Mouse (Mus musculus) heart, postnatal 0 days (tissue): ENCODE results near the gene Cep104. TPM values are rescaled to one million over a fixed set of nuclear protein-coding genes. Genes with fewer than 3 reads are reported as not detected.
A peak's percentile ranks its signal among the peaks of the same experiment; 100 is the strongest.

Source experiments
- ATAC-seq: fragments of 200-750 bp; cut with Nextera tagmentation; 2 replicates; pipeline ENCODE4 v1.8.0; 2017; ENCODE audit warnings: low read depth, moderate number of reproducible peaks, moderate library complexity; ENCODE audit not compliant: insufficient read depth
- DNase-seq: peaks from one replicate; pipeline ENCODE4 v3.0.0-alpha.2; 2016; ENCODE audit warnings: low spot score
- H3K27ac ChIP-seq: fragments of 300-500 bp; sonication (generic); 2 replicates; pipeline ENCODE4 v1.5.1; 2014; ENCODE audit warnings: low read depth, mild to moderate bottlenecking
- H3K27me3 ChIP-seq: fragments of 300-500 bp; sonication (generic); 2 replicates; pipeline ENCODE4 v1.6.1; 2014; ENCODE audit warnings: low read length, mixed read lengths; ENCODE audit not compliant: control insufficient read depth, insufficient read depth
- H3K36me3 ChIP-seq: fragments of 300-500 bp; sonication (generic); replicated peaks from 2 replicates; pipeline ENCODE4 v1.6.1; 2014; ENCODE audit warnings: low read length, mixed read lengths; ENCODE audit not compliant: control insufficient read depth, insufficient read depth
- H3K4me1 ChIP-seq: fragments of 300-500 bp; sonication (generic); 2 replicates; pipeline ENCODE4 v1.6.1; 2014; ENCODE audit warnings: antibody characterized with exemption; ENCODE audit not compliant: control insufficient read depth, insufficient read depth
- H3K4me2 ChIP-seq: fragments of 300-500 bp; sonication (generic); 2 replicates; pipeline ENCODE4 v1.6.1; 2014; ENCODE audit warnings: low read depth, mild to moderate bottlenecking, low read length, moderate library complexity
- H3K4me3 ChIP-seq: fragments of 300-500 bp; sonication (generic); 2 replicates; pipeline ENCODE4 v1.5.1; 2014; ENCODE audit warnings: low read depth, low read length
- H3K9ac ChIP-seq: fragments of 300-500 bp; sonication (generic); replicated peaks from 2 replicates; pipeline ENCODE4 v1.6.1; 2014; ENCODE audit warnings: low read depth, low read length, mixed read lengths
- H3K9me3 ChIP-seq: fragments of 300-500 bp; sonication (generic); replicated peaks from 2 replicates; pipeline ENCODE4 v1.6.1; 2016; ENCODE audit warnings: low read length; ENCODE audit not compliant: control insufficient read depth
- CTCF ChIP-seq: IDR thresholded peaks from 2 replicates; pipeline ENCODE4 v1.5.1; 2016; ENCODE audit warnings: antibody characterized with exemption, control low read depth, low read depth
- EP300 ChIP-seq: IDR thresholded peaks from 2 replicates; pipeline ENCODE4 v1.6.1; 2016; ENCODE audit warnings: antibody characterized with exemption, low read depth
- WGBS: fragments of 180-500 bp; shearing (Covaris S2); extraction: QIAGEN DNeasy Blood & Tissue Kit; methylation state at CpG from one replicate; pipeline ENCODE4 v1.1.7; 2014; 5-methylcytosine and 5-hydroxymethylcytosine counted together
- polyA plus RNA-seq: library from polyadenylated mRNA; unstranded; fragments of >200 nt; fragmentation: Nextera tagmentation; extraction: Ambion mirVana; gene quantifications from 2 replicates; pipeline ENCODE4 v1.2.1, GENCODE M21; 2015
- total RNA-seq: library from RNA; depleted of rRNA; stranded (reverse); fragments of >200 nt; gene quantifications from 2 replicates; pipeline ENCODE4 v1.2.3, GENCODE M21; 2014; ENCODE audit warnings: low replicate concordance

The Cep104 gene
- total and polyA plus RNA-seq, 2 experiments from 2014 or later = 9.2 to 11.3 TPM

GRCm38 (mm10) chr4:153956569-153957405 lies 18.2 kb upstream of the Cep104 start, which contains the start of gene A430005L14Rik:
TSS of gene A430005L14Rik (plus strand) at chr4:153957237.
- Histone ChIP-seq H3K4me1 (peaks cover 11% of the 10 kb centered on the region; the same call in 1 of the 2 replicates), H3K9ac (peak within 1 kb of the TSS; percentile 88), H3K4me2 (peak within 1 kb of the TSS; percentile 91), H3K27me3 (peaks cover 19% of the 10 kb centered on the region), H3K36me3 (peaks cover 21% of the 10 kb centered on the region), H3K4me3 (peak within 1 kb of the TSS; percentile 83), H3K9me3 (no peaks in the 10 kb centered on the region), H3K27ac (peak within 1 kb of the TSS; percentile 90)
- DNase-seq (peak; percentile 95), ATAC-seq (peak; percentile 97)
- peak; percentile 12 for TF ChIP-seq CTCF
- TF ChIP-seq EP300 = no peak
- WGBS = 3% methylated on average over 65 of the region's 67 CpGs

DNA sequence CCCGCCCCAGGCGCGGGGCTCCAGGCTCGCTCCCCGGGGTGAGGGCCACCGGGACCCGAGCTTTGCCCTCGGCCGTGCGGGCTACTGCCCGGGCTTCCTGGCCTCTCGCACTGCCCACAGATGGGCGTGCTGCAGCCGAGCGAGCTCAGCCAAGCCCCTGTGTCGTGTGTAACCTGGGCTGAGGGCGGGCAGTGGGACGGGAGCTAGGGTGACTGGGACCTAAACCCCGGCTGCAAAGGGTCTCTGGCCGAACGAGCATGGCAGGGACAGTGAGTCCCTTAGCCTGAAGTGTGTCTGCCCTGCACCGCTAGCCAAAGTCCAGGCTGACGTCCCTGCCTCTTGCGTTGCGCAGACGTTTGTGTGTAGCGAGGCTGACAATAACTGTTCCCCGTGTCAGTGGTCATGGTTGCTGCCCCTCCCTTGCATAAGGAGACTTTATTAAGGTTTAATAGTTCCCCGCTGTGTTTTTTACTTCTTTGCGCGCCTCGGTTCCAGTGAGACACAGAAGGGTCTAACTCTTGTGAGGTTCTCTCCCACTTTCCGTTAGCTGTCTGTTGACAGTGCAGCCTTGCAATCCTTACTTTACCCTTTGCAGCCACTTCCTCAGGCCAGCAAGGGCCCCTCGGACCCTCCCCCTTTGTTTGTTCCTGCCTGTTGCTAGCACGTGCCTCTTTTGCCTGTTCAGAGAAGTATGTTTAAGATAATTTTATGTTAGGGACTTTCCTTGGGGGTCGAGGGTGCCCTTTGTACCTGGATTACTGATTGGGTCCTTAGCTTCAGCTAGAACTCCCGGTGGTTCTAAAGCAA lies 17.3 kb upstream of the Cep104 start:
- under 1% methylated on average over 36 of the region's 37 CpGs for WGBS
- Histone ChIP-seq H3K36me3 (peaks cover 30% of the 10 kb centered on the region), H3K4me2 (peak overlapping the region; percentile 91), H3K27ac (peak overlapping the region; percentile 90), H3K9me3 (no peaks in the 10 kb centered on the region), H3K9ac (peak overlapping the region; percentile 88), H3K4me1 (peaks cover 11% of the 10 kb centered on the region; the same call in 1 of the 2 replicates), H3K27me3 (peaks cover 16% of the 10 kb centered on the region), H3K4me3 (peak overlapping the region; percentile 83)
- DNase-seq (peak; percentile 18), ATAC-seq (peak; percentile 66)
- no peak for TF ChIP-seq CTCF
- TF ChIP-seq EP300 = no peak

- peaks cover 66% of the 10 kb centered on the region for H3K36me3 ChIP-seq
- TF ChIP-seq EP300 = no peak
- H3K27me3 ChIP-seq = no peaks in the 10 kb centered on the region
- peaks cover 11% of the 10 kb centered on the region; the same call in 1 of the 2 replicates for H3K4me1 ChIP-seq
- no peak for ATAC-seq
- no peak for DNase-seq
- no peaks in the 10 kb centered on the region for H3K9me3 ChIP-seq
- no peak overlapping the region for H3K27ac ChIP-seq
- H3K4me2 ChIP-seq = no peak overlapping the region
- no peak overlapping the region for H3K4me3 ChIP-seq
- no peak overlapping the region for H3K9ac ChIP-seq
- WGBS = 76% methylated on average over 7 of the region's 7 CpGs
Observed at GRCm38 (mm10) chr4:153962631-153963030, 12.4 kb upstream of the Cep104 start.

GRCm38 (mm10) chr4:153966651-153967050 lies 8.3 kb upstream of the Cep104 start:
- Histone ChIP-seq H3K36me3 (peaks cover 73% of the 10 kb centered on the region), H3K9ac (no peak overlapping the region), H3K4me3 (no peak overlapping the region), H3K4me2 (no peak overlapping the region), H3K27me3 (no peaks in the 10 kb centered on the region), H3K9me3 (no peaks in the 10 kb centered on the region), H3K4me1 (no peaks in the 10 kb centered on the region), H3K27ac (no peak overlapping the region)
- TF ChIP-seq EP300 = no peak
- TF ChIP-seq CTCF = no peak
- ATAC-seq (no peak), DNase-seq (no peak)
- WGBS = 84% methylated on average over 5 of the region's 5 CpGs

DNA sequence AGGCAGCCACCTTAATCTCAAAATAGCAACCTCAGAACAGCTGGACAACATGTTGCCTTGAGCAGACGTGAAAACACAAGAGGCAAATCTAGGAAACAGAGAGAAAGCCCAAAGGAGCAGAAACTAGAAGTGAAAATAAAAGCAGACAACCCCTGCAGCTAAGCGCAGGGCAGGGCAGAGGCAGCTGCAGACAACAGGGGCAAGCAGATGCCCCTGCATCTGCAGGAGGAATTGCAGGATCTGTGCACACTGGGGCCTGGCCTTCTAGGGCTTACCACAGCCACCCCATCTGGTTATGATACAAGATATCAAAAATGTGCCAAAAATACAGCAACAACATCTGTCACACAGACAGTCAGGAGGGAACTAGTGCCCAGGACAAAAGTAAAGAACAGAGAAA lies 7.4 kb upstream of the Cep104 start:
- no peak overlapping the region for H3K4me3 ChIP-seq
- H3K9me3 ChIP-seq = no peaks in the 10 kb centered on the region
- 69% methylated on average over 2 of the region's 2 CpGs for WGBS
- no peak overlapping the region for H3K4me2 ChIP-seq
- H3K4me1 ChIP-seq = no peaks in the 10 kb centered on the region
- TF ChIP-seq CTCF (no peak), EP300 (no peak)
- no peaks in the 10 kb centered on the region for H3K27me3 ChIP-seq
- DNase-seq (no peak), ATAC-seq (no peak)
- H3K27ac ChIP-seq = no peak overlapping the region
- no peak overlapping the region for H3K9ac ChIP-seq
- H3K36me3 ChIP-seq = peaks cover 64% of the 10 kb centered on the region
